Mouse (Mus musculus): ENCODE results near the gene Cetn3. TPM values are rescaled to one million over a fixed set of nuclear protein-coding genes. Genes with fewer than 3 reads are reported as not detected.

Gene Cetn3
- 156 and 159 TPM in 2 replicates for polyA plus RNA-seq (2016; fragmentation: Nextera tagmentation; extraction: Ambion mirVana)

DNA sequence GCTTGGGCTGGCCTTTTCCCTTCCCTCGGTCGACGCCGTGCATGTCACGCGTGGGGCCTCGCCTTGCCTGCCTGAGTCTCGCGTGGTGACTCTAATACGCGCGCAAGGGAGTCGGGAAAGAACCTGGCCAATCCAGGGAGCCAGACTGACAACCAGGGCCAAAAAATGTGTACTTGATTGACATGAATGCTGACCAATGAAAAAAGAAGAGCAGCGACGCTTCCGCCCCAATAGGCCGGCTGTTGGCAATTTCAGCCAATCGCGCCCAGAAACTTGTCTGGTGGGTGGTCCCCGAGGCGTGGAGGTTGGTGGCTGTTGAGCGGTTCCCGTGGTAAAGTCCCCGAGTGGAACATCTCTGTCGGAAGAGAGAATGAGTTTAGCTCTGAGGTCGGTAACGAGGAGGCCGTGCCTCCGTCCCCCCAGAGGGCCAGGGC lies at the start of gene Cetn3:
Gene Cetn3 (plus strand): TSS at position 107 of the 434 bp plus-strand sequence.
- peak; percentile 89 for ATAC-seq
- peak within 1 kb of the TSS; percentile 89 for H3K9ac ChIP-seq
- under 1% methylated on average over 29 of the region's 29 CpGs for WGBS (ENCODE audit: insufficient replicate concordance)
- peak within 1 kb of the TSS; percentile 95 for H3K27ac ChIP-seq
- H3K4me3 ChIP-seq = peak within 1 kb of the TSS; percentile 83
- H3K27me3 ChIP-seq (replicated peaks) = no peaks in the 10 kb centered on the region
- no peaks in the 10 kb centered on the region for H3K9me3 ChIP-seq (replicated peaks)
- H3K36me3 ChIP-seq = peaks cover 27% of the 10 kb centered on the region
- H3K4me1 ChIP-seq = peaks cover 21% of the 10 kb centered on the region
- peak within 1 kb of the TSS; percentile 86 for H3K4me2 ChIP-seq

DNA sequence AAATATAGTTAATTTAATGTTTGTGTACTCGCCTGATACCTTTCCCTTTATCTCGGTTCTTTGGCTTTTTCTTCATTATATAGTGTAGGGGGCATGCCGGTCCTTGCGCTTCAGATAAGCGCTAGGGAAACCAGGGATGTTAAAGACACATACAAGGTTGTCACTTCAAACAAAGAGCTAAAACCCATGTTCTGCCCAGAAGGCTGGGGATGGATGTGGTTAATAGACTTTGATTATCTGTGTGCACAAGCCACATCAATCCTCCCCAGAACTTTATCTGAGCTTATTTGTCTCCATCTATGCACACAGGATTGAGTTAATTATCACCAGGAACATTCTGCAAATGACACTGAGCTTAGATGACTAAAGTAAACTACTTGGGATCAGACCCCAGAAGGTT lies 46.3 kb upstream of the Cetn3 start:
- H3K4me1 ChIP-seq = peaks cover 23% of the 10 kb centered on the region
- H3K4me3 ChIP-seq = no peak overlapping the region
- no peaks in the 10 kb centered on the region for H3K36me3 ChIP-seq
- H3K4me2 ChIP-seq = no peak overlapping the region
- no peaks in the 10 kb centered on the region for H3K27me3 ChIP-seq (replicated peaks)
- no peak overlapping the region for H3K9ac ChIP-seq
- peak; percentile 53 for ATAC-seq
- no peaks in the 10 kb centered on the region for H3K9me3 ChIP-seq (replicated peaks)
- WGBS (ENCODE audit: insufficient replicate concordance) = 40% methylated on average over 5 of the region's 5 CpGs
- no peak overlapping the region for H3K27ac ChIP-seq

- Histone ChIP-seq H3K36me3 (no peaks in the 10 kb centered on the region), H3K9me3 (replicated peaks) (no peaks in the 10 kb centered on the region), H3K27ac (0 out of 2 replicates have a peak overlapping the region, but pooled peaks have one; percentile 26), H3K4me2 (no peak overlapping the region), H3K4me1 (peaks cover 47% of the 10 kb centered on the region), H3K9ac (no peak overlapping the region), H3K27me3 (replicated peaks) (no peaks in the 10 kb centered on the region), H3K4me3 (no peak overlapping the region)
- 23% methylated on average over 3 of the region's 3 CpGs for WGBS (ENCODE audit: insufficient replicate concordance)
- peak; percentile 85 for ATAC-seq
Observed at GRCm38 (mm10) chr13:81740898-81741297, 42.0 kb upstream of the Cetn3 start.

DNA sequence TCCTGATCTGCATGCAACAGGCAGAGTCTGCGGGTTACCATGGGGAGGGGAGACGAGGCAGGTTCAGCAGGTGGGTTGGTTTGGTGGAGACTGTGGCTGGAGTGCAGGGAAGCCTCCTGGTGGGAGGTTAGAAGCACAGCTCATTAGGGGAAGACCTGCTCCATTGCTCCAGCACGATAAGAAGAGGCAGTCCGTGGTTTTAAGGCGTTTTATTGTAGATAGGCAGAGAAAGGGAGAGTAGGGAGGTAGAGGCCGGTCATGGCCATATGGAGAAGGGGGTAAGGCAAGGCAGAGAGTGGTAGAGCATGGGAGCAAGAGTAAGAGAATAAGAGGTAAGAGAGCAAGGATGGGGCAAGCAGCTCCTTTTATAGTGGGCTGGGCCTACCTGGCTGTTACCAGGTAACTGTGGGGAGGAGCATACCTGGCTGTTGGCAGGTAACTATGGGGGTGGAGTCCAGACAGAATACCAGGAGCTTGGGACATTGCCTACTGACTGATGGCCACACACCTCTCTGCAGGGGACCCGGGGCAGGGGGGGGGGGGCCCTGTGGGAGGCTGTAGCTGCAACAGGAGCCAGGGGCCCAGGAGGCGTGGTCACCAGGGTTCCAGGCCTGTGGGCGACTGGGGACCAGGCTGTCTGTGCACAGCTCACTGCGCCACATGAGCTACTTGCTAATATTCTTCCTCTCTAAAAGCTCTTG lies 39.3 kb upstream of the Cetn3 start:
- no peak overlapping the region for H3K4me3 ChIP-seq
- no peak overlapping the region; the same call in 1 of the 2 replicates for H3K9ac ChIP-seq
- ATAC-seq = peak; percentile 85
- H3K36me3 ChIP-seq = no peaks in the 10 kb centered on the region
- 28% methylated on average over 10 of the region's 10 CpGs for WGBS (ENCODE audit: insufficient replicate concordance)
- H3K4me2 ChIP-seq = peak overlapping the region; percentile 45
- peak overlapping the region; percentile 36; the same call in 1 of the 2 replicates for H3K27ac ChIP-seq
- H3K27me3 ChIP-seq (replicated peaks) = no peaks in the 10 kb centered on the region
- peaks cover 35% of the 10 kb centered on the region for H3K4me1 ChIP-seq
- H3K9me3 ChIP-seq (replicated peaks) = no peaks in the 10 kb centered on the region

- ATAC-seq = no peak
Observed at GRCm38 (mm10) chr13:81744092-81744396, 38.8 kb upstream of the Cetn3 start.

GRCm38 (mm10) chr13:81754878-81755277 lies 28.0 kb upstream of the Cetn3 start:
- no peak overlapping the region for H3K27ac ChIP-seq
- H3K27me3 ChIP-seq (replicated peaks) = no peaks in the 10 kb centered on the region
- H3K9me3 ChIP-seq (replicated peaks) = no peaks in the 10 kb centered on the region
- no peak overlapping the region for H3K4me2 ChIP-seq
- no peaks in the 10 kb centered on the region for H3K36me3 ChIP-seq
- no peak overlapping the region for H3K9ac ChIP-seq
- no peaks in the 10 kb centered on the region for H3K4me1 ChIP-seq
- ATAC-seq = no peak
- H3K4me3 ChIP-seq = no peak overlapping the region

More at GRCm38 (mm10) chr13:81744092-81744396, 38.8 kb upstream of the Cetn3 start:
- 58% methylated on average over 2 of the region's 2 CpGs for WGBS (ENCODE audit: insufficient replicate concordance)
- Histone ChIP-seq H3K4me1 (peaks cover 35% of the 10 kb centered on the region), H3K9me3 (replicated peaks) (no peaks in the 10 kb centered on the region), H3K4me2 (peak overlapping the region; percentile 45; the same call in 1 of the 2 replicates), H3K27ac (no peak overlapping the region), H3K9ac (no peak overlapping the region), H3K36me3 (no peaks in the 10 kb centered on the region), H3K4me3 (no peak overlapping the region), H3K27me3 (replicated peaks) (no peaks in the 10 kb centered on the region)

DNA sequence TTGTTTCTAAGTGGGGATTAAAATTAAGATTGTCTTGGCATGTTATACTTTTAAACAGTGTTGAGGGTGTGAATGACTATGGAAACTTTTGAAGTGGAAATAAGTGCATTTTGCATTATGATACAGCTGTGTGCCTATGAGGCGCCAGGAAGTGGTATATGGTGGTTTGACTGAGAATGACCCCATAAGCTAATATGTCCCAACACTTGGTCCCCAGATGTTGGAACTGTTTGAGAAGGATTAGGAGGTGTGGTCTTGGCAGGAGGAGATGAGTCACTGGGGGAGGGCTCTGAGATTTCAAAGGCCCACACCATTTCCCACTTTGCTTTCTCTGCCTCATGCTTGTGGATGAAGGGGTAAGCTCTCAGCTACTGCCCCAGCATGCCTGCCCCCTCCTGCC lies 27.6 kb upstream of the Cetn3 start:
- Histone ChIP-seq H3K9ac (no peak overlapping the region), H3K27me3 (replicated peaks) (no peaks in the 10 kb centered on the region), H3K36me3 (no peaks in the 10 kb centered on the region), H3K4me3 (no peak overlapping the region), H3K27ac (no peak overlapping the region), H3K4me2 (no peak overlapping the region), H3K4me1 (no peaks in the 10 kb centered on the region), H3K9me3 (replicated peaks) (no peaks in the 10 kb centered on the region)
- ATAC-seq = no peak
- WGBS (ENCODE audit: insufficient replicate concordance) = 73% methylated on average over 1 of the region's 1 CpGs

DNA sequence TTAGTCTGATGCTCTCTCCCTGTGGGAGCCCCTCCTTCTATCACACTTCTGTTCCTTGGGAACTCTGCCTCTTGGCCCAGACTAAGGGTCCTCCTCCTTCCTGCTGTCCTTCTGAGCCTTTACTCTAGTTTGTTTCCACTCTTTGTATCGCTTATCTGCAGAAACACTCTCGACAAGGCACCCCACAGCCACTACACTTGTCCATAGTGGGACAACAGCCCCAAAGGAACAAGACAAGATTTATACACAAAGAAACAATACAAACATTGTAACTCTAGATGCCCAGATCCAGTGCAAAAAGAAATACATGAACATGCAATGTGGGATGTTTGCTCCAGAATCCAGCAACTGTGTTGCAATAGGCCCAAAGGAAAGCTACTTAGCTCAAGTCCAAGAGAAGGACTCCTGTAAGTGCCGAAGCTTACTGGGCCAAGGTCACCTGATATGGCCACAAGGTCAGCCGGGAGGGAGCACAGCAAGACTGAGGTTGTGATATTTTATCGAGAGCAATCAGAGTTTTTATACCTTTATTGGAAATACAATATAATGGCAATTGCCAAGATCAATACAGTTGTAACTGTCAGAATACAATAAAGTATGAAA lies 25.7 kb upstream of the Cetn3 start:
- no peak overlapping the region for H3K27ac ChIP-seq
- H3K4me1 ChIP-seq = 0 out of 2 replicates have a peak, but pooled peaks cover 3% of the 10 kb centered on the region
- H3K4me3 ChIP-seq = no peak overlapping the region
- no peaks in the 10 kb centered on the region for H3K27me3 ChIP-seq (replicated peaks)
- H3K4me2 ChIP-seq = no peak overlapping the region
- H3K36me3 ChIP-seq = no peaks in the 10 kb centered on the region
- H3K9ac ChIP-seq = no peak overlapping the region
- no peak for ATAC-seq
- WGBS (ENCODE audit: insufficient replicate concordance) = 65% methylated on average over 5 of the region's 5 CpGs
- no peaks in the 10 kb centered on the region for H3K9me3 ChIP-seq (replicated peaks)

DNA sequence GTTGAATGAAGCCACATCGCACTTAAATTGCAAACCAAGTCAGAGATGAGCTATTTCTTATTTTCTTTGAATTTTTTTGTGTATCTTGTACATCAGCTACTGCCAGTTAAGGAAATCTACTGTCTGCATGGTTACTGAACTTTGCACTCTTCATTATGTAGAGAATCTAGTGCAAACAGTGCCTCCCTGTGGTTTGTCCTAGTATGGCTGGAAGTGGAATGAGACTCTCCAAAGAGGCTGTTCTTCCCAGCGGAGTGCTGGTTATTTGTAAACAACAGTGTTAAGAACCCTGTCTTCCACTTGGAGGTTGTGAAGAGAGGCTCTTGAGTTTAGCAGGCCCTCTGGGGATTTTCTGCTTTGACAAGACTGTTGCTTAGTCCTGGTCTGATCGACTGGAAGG lies 22.5 kb upstream of the Cetn3 start:
- no peaks in the 10 kb centered on the region for H3K9me3 ChIP-seq (replicated peaks)
- WGBS (ENCODE audit: insufficient replicate concordance) = 28% methylated on average over 3 of the region's 3 CpGs
- no peaks in the 10 kb centered on the region; the same call in 1 of the 2 replicates for H3K27me3 ChIP-seq (replicated peaks)
- H3K36me3 ChIP-seq = no peaks in the 10 kb centered on the region
- H3K4me3 ChIP-seq = no peak overlapping the region
- H3K9ac ChIP-seq = no peak overlapping the region
- 0 out of 2 replicates have a peak, but pooled peaks cover 3% of the 10 kb centered on the region for H3K4me1 ChIP-seq
- no peak overlapping the region for H3K4me2 ChIP-seq
- no peak for ATAC-seq
- no peak overlapping the region for H3K27ac ChIP-seq

DNA sequence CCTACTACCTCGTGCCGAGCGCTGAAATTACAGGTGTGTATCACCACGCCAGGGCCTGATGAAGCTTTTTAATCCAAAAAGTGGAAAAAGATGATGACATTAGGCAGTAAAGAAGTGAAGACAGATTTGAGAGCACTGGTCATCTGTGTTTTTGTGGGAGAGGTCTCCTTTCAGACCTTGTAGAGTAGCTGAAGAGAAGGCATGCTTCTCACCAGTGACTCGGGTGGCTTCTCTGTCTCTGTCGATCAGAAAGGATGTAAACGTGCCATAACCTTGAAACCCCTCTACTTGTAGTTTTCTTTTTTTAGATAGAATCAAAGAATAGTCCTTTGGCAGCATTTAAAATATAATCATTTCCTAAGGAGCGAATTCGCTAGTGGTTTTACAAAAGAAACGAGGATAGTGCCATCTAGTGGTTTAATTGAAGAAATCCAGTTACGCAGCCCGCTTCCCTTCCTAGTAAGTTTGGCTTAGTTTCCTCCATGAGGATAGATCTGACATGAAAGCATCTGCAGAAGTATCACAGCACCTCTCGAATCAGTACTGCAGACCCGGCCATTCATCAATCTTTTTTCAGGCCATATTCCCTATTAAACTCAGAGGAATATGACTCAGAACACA lies 21.2 kb upstream of the Cetn3 start:
- Histone ChIP-seq H3K4me2 (0 out of 2 replicates have a peak overlapping the region, but pooled peaks have one; percentile 8), H3K27ac (no peak overlapping the region), H3K9ac (no peak overlapping the region), H3K27me3 (replicated peaks) (no peaks in the 10 kb centered on the region; the same call in 1 of the 2 replicates), H3K36me3 (no peaks in the 10 kb centered on the region), H3K4me3 (no peak overlapping the region), H3K9me3 (replicated peaks) (no peaks in the 10 kb centered on the region), H3K4me1 (0 out of 2 replicates have a peak, but pooled peaks cover 3% of the 10 kb centered on the region)
- 32% methylated on average over 14 of the region's 14 CpGs for WGBS (ENCODE audit: insufficient replicate concordance)
- ATAC-seq = 0 out of 2 replicates have a peak, but pooled peaks have one; percentile 15

DNA sequence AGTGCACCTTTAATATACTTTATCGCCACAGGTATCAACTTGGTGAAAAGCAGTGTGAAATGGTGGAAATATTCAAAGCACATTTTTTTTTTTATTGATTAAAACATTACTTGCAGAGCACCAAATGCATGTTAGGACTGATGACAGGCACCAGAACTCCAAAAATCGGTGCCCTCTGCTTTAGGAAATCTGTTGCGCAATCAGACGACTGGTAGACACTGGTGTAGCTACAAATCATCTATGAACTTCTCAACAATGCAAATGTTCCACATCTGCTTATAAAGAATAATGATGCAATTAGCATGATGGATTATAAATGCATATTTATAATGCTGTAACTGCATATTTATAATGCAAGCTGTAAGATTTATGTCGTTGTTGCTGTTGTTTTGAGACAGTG lies 18.7 kb upstream of the Cetn3 start:
- H3K4me1 ChIP-seq = 0 out of 2 replicates have a peak, but pooled peaks cover 3% of the 10 kb centered on the region
- no peaks in the 10 kb centered on the region; the same call in 1 of the 2 replicates for H3K27me3 ChIP-seq (replicated peaks)
- no peak for ATAC-seq
- no peak overlapping the region for H3K4me3 ChIP-seq
- H3K27ac ChIP-seq = no peak overlapping the region
- H3K9me3 ChIP-seq (replicated peaks) = no peaks in the 10 kb centered on the region
- H3K36me3 ChIP-seq = no peaks in the 10 kb centered on the region
- no peak overlapping the region for H3K4me2 ChIP-seq
- no peak overlapping the region for H3K9ac ChIP-seq
- 72% methylated on average over 5 of the region's 5 CpGs for WGBS (ENCODE audit: insufficient replicate concordance)

DNA sequence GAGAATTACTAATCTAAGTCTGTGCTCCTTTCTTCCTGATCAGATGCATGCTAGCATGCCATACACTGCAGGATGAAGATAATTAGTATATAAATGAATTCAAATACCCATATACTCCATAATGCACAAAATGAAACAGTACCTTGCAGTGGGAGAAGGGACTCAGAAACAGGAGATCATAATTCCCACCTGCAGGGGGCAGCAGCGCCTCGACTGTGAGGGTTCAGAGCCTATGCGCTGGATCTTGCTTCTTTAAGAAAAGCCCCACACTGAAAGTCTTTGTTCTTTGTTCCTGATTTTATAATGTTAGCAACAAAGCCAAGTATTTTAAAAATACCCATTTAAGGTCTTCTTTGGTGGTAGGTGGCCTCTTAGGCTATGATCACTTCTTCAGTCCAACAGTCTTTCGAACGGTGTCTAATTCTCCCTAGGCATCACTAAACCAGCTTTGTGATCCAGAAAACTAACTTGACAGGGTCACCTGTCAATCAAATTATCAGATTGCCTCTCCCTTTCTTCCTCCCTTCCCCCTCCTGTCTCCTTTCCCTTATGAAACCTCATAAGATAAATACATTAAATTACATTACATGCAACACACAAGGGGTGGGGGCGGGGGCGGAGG lies 15.7 kb upstream of the Cetn3 start:
- no peaks in the 10 kb centered on the region for H3K4me1 ChIP-seq
- ATAC-seq = no peak
- H3K4me2 ChIP-seq = no peak overlapping the region
- H3K27me3 ChIP-seq (replicated peaks) = no peaks in the 10 kb centered on the region; the same call in 1 of the 2 replicates
- no peaks in the 10 kb centered on the region for H3K9me3 ChIP-seq (replicated peaks)
- no peak overlapping the region for H3K9ac ChIP-seq
- no peak overlapping the region for H3K27ac ChIP-seq
- 78% methylated on average over 7 of the region's 7 CpGs for WGBS (ENCODE audit: insufficient replicate concordance)
- H3K36me3 ChIP-seq = no peaks in the 10 kb centered on the region
- no peak overlapping the region for H3K4me3 ChIP-seq

Data from liver, embryonic 12.5 days (tissue).